Mouse (Mus musculus): ENCODE measurements at regions not wholly inside any gene's neighbourhood (a gene's known extent, or its start where the extent isn't known, plus 50 kb on each side); places are given as distances from the start of the nearest gene placed in this dataset.

DNA sequence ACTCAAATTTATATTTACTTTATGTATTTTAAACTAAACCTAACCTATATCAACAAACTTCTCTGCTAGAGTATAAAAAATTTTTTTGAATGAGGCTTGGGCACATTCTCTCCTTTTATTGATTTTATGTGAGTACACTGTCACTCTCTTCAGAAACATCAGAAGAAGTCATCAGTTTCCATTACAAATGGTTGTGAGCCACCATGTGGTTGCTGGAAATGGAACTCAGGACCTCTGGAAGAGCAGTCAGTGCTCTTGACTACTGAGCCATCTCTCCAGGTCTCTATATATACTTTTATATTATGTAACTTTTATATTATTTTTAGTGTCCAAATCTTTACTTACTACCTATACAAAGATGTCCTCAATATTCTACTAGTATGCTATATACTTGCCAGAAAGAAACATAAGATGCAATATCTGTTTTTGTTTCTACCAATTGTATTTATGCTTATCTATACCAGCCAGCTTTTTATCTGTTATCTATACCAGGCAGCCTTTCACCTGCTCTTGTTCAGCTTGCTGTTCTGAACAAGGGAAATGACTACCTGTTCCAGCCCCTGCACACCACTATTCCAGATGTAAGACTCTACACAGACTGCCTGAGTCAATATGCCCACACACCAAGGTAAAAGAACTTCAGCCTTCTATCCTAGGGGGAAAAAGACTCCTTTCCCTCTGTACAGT, 891.5 kb downstream of the Stpg2 start:
- no peak for TF ChIP-seq CTCF (IDR thresholded peaks at IDR 0.05; ENCODE audit: low read depth)
- no peak for TF ChIP-seq EP300 (optimal IDR thresholded peaks at IDR 0.05)
